Comparison of ENCODE assay signal across 8 mouse cellular contexts in the genomic region with DNA sequence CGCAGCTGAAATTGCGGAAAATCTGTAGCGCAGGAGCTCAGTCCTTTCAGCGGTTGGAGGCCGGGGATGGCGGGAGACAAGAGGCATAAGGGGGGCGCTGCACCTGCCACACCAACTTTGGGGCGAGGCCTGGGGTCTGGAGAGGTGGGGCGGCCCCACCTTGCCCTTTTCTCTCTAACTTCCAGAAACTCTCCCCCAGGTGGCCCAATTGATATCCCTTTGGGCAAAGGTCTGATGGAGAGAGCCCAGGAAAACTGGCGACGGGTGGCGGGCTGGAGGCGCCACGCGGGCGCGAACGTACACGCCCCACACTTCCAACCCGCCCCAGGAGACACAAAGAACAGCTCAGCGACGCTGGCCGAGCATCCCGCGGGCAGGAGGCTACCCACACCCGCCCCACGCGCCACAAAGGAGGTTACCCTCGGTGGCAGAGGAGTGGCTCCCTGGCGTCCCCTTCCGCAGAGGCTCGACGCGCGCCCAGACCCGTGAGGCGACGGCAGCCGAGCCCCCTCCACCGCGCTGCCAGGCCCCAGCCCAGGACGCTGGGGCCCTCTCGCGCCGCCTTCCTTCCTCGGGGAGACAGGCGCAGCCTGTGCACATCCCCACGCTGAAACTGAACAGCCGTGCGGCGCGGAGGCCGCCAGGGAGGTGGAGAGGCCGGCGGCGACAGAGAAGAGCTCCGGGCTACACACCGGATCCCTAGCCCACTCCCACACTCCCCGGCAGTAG. TPM values are rescaled to one million over a fixed set of nuclear protein-coding genes. Genes with fewer than 3 reads are reported as not detected.
DNase-seq lines count a peak whose midpoint lies in the region; ATAC-seq and TF ChIP-seq lines count a peak whose summit lies in the region.

No protein-coding gene starts in this region.

- H3K9ac ChIP-seq in midbrain, embryonic 14.5 days (replicated peaks; ENCODE audit: low read length) = peak overlapping the region; percentile 46

- H3K4me1 ChIP-seq in cortical plate, adult 2 months (ENCODE audit: control insufficient read depth, insufficient read depth, low read length) = no peaks in the 10 kb centered on the region
- H3K4me1 ChIP-seq in midbrain, embryonic 14.5 days (ENCODE audit: control insufficient read depth, insufficient read depth, low read length) = peaks cover 27% of the 10 kb centered on the region

- peaks cover 8% of the 10 kb centered on the region; the same call in 1 of the 2 replicates for H3K27me3 ChIP-seq in midbrain, embryonic 14.5 days (ENCODE audit: control insufficient read depth, insufficient read depth, low read length)

- H3K9me3 ChIP-seq in midbrain, embryonic 14.5 days (ENCODE audit: control insufficient read depth, low read length) = no peaks in the 10 kb centered on the region

- ATAC-seq in cerebellum, adult (ENCODE audit: insufficient number of reproducible peaks, low FRiP score, low TSS enrichment) = peak; percentile 42; the same call in 1 of the 2 replicates
- ATAC-seq in midbrain, embryonic 14.5 days (ENCODE audit: low FRiP score, low TSS enrichment) = no peak

- no peak overlapping the region for H3K27ac ChIP-seq in cortical plate, adult 2 months (ENCODE audit: insufficient read depth, low read length)
- peak overlapping the region; percentile 63 for H3K27ac ChIP-seq in midbrain, embryonic 14.5 days (replicated peaks; ENCODE audit: low read depth, low read length)

- H3K36me3 ChIP-seq in midbrain, embryonic 14.5 days (ENCODE audit: control insufficient read depth, insufficient read depth, low read length) = peaks cover 7% of the 10 kb centered on the region; the same call in 1 of the 2 replicates

- TF ChIP-seq POLR2A in cortical plate, adult 2 months (IDR thresholded peaks at IDR 0.05; ENCODE audit: extremely low read depth, insufficient read depth, low read length) = no peak

- peak overlapping the region; percentile 31 for H3K4me3 ChIP-seq in cortical plate, adult 2 months (ENCODE audit: insufficient read depth, low read length)
- H3K4me3 ChIP-seq in midbrain, embryonic 14.5 days (replicated peaks; ENCODE audit: low read depth, low read length) = peak overlapping the region; percentile 35

- peak overlapping the region; percentile 76 for H3K4me2 ChIP-seq in midbrain, embryonic 14.5 days (ENCODE audit: low read length)

- under 1% methylated on average over 57 of the region's 59 CpGs for WGBS in midbrain, embryonic 14.5 days

- intact Hi-C loops in heart, postnatal 14 days (cut with DNase I) = no loop called here
- intact Hi-C loops in left cerebral cortex, postnatal 4 days (cut with DNase I) = no loop called here

- TF ChIP-seq CTCF in cortical plate, adult 2 months (IDR thresholded peaks at IDR 0.05; ENCODE audit: extremely low read depth, insufficient read depth, low read length) = no peak

- DNase-seq in cerebellum, adult 9-10 months = no peak
- peak; percentile 35 to 42 for DNase-seq in CD8-positive naive resting alpha-beta T cell, adult 2 months (ENCODE audit: low read depth in 2 of 2, low spot score in 2 of 2)
- peak; percentile 29 to 30 for DNase-seq in heart, postnatal 14 days
- peak; percentile 18 for DNase-seq in left cerebral cortex, postnatal 4 days
- DNase-seq in midbrain, embryonic 14.5 days = peak; percentile 62
- DNase-seq in thymus, postnatal 0 days (ENCODE audit: low spot score) = peak; percentile 59

RNA-seq across cellular contexts. Expression of a gene that starts 37.5 kb away (rescaled TPM):
- polyA plus RNA-seq in cortical plate, adult 2 months (2012; rRNA removed) = 16.6 and 18.7 TPM in 2 replicates
- total RNA-seq in heart, postnatal 14 days (2021) = 10 to 100 TPM; 16.9 to 17.3 TPM
- 100 to 1,000 TPM; 140 to 144 TPM for total RNA-seq in left cerebral cortex, postnatal 4 days (2021)
- polyA plus RNA-seq in midbrain, embryonic 14.5 days (2014; fragmentation: Nextera tagmentation; extraction: Ambion mirVana) = 83.3 and 99.9 TPM in 2 replicates
- 29.6 and 31.8 TPM in 2 replicates for polyA plus RNA-seq in thymus, postnatal 0 days (2015; fragmentation: Nextera tagmentation; extraction: Ambion mirVana)
